Mouse (Mus musculus) cerebellum, adult 2 months (tissue): Measurements from ENCODE around the gene Csk.

Experiments used
- CTCF ChIP-seq: fragments of 200-500 bp; IDR thresholded peaks from 2 replicates; pipeline ENCODE4 v1.5.1; 2011; ENCODE audit warnings: low read depth, mild to moderate bottlenecking, control low read depth, low read length, moderate library complexity, borderline replicate concordance; ENCODE audit not compliant: insufficient read depth
- POLR2A ChIP-seq: fragments of 200-500 bp; IDR thresholded peaks from 2 replicates; pipeline ENCODE4 v1.6.1; 2011; ENCODE audit warnings: low read length, control low read depth, borderline replicate concordance; ENCODE audit not compliant: insufficient read depth

DNA sequence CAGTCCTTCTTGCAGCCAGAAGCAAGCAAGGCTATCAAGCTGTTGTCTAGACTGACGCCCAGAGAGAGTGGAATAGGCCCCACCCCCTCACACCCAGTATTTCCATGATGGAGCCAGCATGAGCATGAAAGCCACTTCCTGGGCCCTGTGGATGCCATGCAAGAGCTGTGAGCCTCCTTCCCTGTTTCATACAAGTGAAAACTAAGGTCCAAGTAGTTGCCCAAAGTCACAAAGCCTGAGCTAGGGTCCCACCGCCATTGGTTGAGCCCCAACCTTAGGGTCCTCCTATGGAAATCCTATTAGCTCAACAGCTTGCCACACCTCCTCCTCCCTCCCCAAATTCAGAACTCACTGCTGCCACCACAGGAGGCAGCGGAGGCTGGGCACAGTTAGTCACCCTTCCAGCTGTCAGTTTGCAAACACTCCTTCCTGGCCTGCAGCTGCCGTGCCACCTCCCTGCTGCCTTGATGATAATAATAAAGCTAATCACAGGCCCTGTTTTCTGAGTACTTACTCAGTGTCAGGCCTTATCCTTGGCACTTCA, 19.9 kb downstream of the Csk start:
- TF ChIP-seq CTCF (no peak), POLR2A (no peak)
